Mouse (Mus musculus): ENCODE data around the gene Taar7b.

DNA sequence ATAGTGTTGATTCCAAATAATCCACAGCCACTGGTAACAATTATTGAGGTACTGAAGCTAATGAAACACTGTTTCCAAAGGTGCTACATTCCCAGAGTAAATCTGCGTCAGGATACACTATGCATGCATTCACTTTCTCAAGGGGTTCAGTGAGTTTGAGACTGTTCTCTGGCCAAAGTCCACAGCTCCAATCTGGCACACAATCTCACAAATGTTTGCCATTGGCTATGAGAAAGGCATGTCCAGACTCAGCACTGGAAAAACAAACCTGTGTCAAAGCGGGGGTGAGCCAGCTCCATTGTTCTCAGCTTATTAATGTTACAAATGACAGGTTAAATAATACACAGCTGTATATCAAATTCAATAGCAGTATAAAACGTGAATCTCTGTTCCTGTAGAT, 40.7 kb upstream of the Taar7b start:
- TF ChIP-seq CTCF (IDR thresholded peaks at IDR 0.05; ENCODE audit: extremely low read depth, insufficient read depth, low read length) (no peak), POLR2A (IDR thresholded peaks at IDR 0.05; ENCODE audit: extremely low read depth, insufficient read depth, low read length) (no peak)

All from cortical plate, adult 2 months (tissue).